Mouse (Mus musculus) MEL (cell line): ENCODE measurements around the gene Zzef1.

ENCODE experiments used
- BHLHE40 ChIP-seq: IDR thresholded peaks from 2 replicates; pipeline ENCODE4 v1.6.1; 2012; ENCODE audit warnings: low read depth, mild to moderate bottlenecking, inconsistent platforms, low read length, improper control_type of control experiment, borderline replicate concordance
- CHD2 ChIP-seq: IDR thresholded peaks from 2 replicates; pipeline ENCODE4 v1.6.1; 2011; ENCODE audit warnings: low read length, improper control_type of control experiment
- CTCF ChIP-seq, 3 experiments: IDR thresholded peaks in 2 of 3; conservative IDR thresholded peaks in 1 of 3; 2 replicates each; pipeline ENCODE4 v1.5.1; 2011 to 2012; ENCODE audit warnings: low read length in 3 of 3, low read depth in 2 of 3, mild to moderate bottlenecking in 2 of 3, improper control_type of control experiment in 1 of 3, inconsistent platforms in 1 of 3, mixed read lengths in 1 of 3, moderate library complexity in 1 of 3; ENCODE audit not compliant: control insufficient read depth in 1 of 3, insufficient read depth in 1 of 3, poor library complexity in 1 of 3, severe bottlenecking in 1 of 3
- EP300 ChIP-seq, 2 experiments: IDR thresholded peaks; 2 replicates each; pipeline ENCODE4 v1.6.1; 2011; ENCODE audit warnings: improper control_type of control experiment in 2 of 2, low read length in 2 of 2, low read depth in 1 of 2, mild to moderate bottlenecking in 1 of 2
- ETS1 ChIP-seq: IDR thresholded peaks from 2 replicates; pipeline ENCODE4 v1.6.1; 2012; ENCODE audit warnings: low read depth, mild to moderate bottlenecking, inconsistent platforms, low read length, improper control_type of control experiment, moderate library complexity
- GATA1 ChIP-seq: IDR thresholded peaks from 2 replicates; pipeline ENCODE4 v1.6.1; 2011; ENCODE audit warnings: low read depth, low read length, improper control_type of control experiment
- MXI1 ChIP-seq: IDR thresholded peaks from 2 replicates; pipeline ENCODE4 v1.6.1; 2011; ENCODE audit warnings: mild to moderate bottlenecking, low read depth, low read length, improper control_type of control experiment
- USF1 ChIP-seq: IDR thresholded peaks from 2 replicates; pipeline ENCODE4 v1.6.1; 2014; ENCODE audit warnings: low read depth, mild to moderate bottlenecking, inconsistent platforms, low read length, improper control_type of control experiment, moderate library complexity
- ZC3H11A ChIP-seq: IDR thresholded peaks from 2 replicates; pipeline ENCODE4 v1.6.1; 2012; ENCODE audit warnings: low read depth, mild to moderate bottlenecking, inconsistent platforms, low read length, improper control_type of control experiment
- ZMIZ1 ChIP-seq: IDR thresholded peaks from 2 replicates; pipeline ENCODE4 v1.6.1; 2012; ENCODE audit warnings: low read depth, mild to moderate bottlenecking, inconsistent platforms, low read length, improper control_type of control experiment, moderate library complexity

GRCm38 (mm10) chr11:72854251-72854650, 58.2 kb downstream of the Zzef1 start:
- TF ChIP-seq GATA1 (no peak), USF1 (no peak), BHLHE40 (no peak), CTCF (IDR thresholded peaks at IDR 0.05 in 2 of 3, conservative IDR thresholded peaks at IDR 0.05 in 1 of 3; ENCODE audit: control insufficient read depth in 1 of 3, insufficient read depth in 1 of 3, low read depth in 2 of 3, low read length in 3 of 3, poor library complexity in 1 of 3, severe bottlenecking in 1 of 3) (no peak), ZC3H11A (no peak), EP300 (IDR thresholded peaks at IDR 0.05; ENCODE audit: low read depth in 1 of 2, low read length in 2 of 2) (no peak), ZMIZ1 (no peak), MXI1 (no peak), ETS1 (no peak), CHD2 (no peak)
